Mouse (Mus musculus): ENCODE results near the gene Mief1.

DNA sequence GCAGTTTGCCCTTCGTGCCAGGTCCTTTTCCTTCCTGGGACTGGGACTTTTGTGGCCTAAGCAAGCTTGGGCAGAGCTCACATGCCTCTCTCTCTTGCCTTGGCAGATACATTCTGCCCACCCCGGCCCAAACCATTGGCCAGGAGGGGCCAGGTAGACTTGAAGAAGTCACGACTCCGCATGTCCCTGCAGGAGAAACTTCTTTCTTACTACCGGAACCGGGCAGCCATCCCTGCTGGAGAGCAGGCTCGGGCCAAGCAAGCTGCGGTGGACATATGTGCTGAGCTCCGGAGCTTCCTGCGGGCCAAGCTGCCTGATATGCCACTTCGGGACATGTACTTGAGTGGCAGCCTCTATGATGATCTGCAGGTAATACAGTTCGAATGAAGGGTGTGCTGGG lies 14.3 kb downstream of the Mief1 start:
- no peak for TF ChIP-seq TAL1 (IDR thresholded peaks at IDR 0.05; ENCODE audit: low read length)
- TF ChIP-seq GATA1 (IDR thresholded peaks at IDR 0.05; ENCODE audit: low read length) = no peak

Data from erythroblast, embryonic 14.5 days (primary cell).